Mouse (Mus musculus): ENCODE results near the gene 1700013F07Rik. TPM values are rescaled to one million over a fixed set of nuclear protein-coding genes. Genes with fewer than 3 reads are reported as not detected.
"Not testable (repeated sequence)": the region's sequence is repeated elsewhere in the genome, so short reads cannot be mapped to it uniquely, and the experiment has no call there.

1700013F07Rik gene
- total and polyA plus RNA-seq, 3 experiments, result not detected

DNA sequence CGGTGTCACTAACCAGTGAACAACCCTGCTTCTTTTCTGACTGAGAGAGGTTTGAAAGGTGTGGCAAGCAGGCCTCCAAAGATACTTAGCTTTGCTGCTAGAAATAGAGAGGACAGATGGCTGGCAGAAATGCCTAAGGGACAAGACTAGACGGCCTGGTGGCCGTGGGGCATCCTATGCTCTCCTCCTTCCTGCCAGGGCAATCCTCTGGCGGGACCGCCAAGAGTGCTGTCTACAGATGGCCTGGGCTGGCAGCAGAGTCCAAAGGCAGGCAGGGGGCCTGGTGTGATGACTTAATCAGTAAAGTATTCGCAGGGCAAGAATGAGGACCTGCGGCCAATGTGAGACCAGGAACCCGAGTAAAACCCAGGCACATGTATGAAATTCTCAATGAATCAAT is 34.1 kb upstream of the 1700013F07Rik start:
- Histone ChIP-seq H3K27me3 (ENCODE audit: insufficient read depth, low read length) (peaks cover 30% of the 10 kb centered on the region), H3K4me1 (ENCODE audit: insufficient read depth, low read depth, low read length) (no peaks in the 10 kb centered on the region), H3K9me3 (replicated peaks) (no peaks in the 10 kb centered on the region), H3K36me3 (replicated peaks) (no peaks in the 10 kb centered on the region), H3K4me3 (ENCODE audit: low read depth, low read length) (no peak overlapping the region)
- DNase-seq (ENCODE audit: low spot score), result no peak
- TF ChIP-seq CTCF (IDR thresholded peaks at IDR 0.05; ENCODE audit: low read depth, low read length) (no peak), TAL1 (conservative IDR thresholded peaks at IDR 0.05; ENCODE audit: low read depth, low read length) (no peak), GATA1 (IDR thresholded peaks at IDR 0.05; ENCODE audit: borderline replicate concordance, low read length) (no peak), GATA2 (IDR thresholded peaks at IDR 0.05; ENCODE audit: borderline replicate concordance, low read depth, low read length) (no peak), POLR2AphosphoS5 (IDR thresholded peaks at IDR 0.05; ENCODE audit: insufficient replicate concordance, low read depth, low read length) (no peak)
- ATAC-seq (ENCODE audit: extremely low read depth, insufficient number of reproducible peaks, low FRiP score, poor library complexity, severe bottlenecking), result no peak

DNA sequence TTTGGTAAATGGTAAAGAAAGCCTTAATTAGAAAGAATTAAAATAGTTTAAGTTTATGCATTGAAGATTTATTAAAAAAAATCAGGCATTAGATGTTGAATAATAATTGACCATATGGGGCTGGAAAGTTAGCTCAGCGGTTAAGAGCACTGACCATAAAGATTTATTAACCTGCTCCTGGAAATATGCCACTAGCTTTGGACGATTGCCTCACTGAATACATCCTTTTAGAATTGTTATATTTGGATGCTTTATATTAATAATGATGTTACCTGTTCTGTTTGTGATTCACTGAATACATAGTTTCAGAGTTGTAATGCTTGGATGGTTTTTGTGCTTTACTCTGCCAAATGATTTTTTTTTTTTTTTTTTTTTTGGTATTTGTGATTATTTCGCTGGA is 32.5 kb upstream of the 1700013F07Rik start:
- H3K36me3 ChIP-seq (replicated peaks); H3K4me3 ChIP-seq (ENCODE audit: low read depth, low read length); H3K4me1 ChIP-seq (ENCODE audit: insufficient read depth, low read depth, low read length); ATAC-seq (ENCODE audit: extremely low read depth, insufficient number of reproducible peaks, low FRiP score, poor library complexity, severe bottlenecking); DNase-seq (ENCODE audit: low spot score); H3K9me3 ChIP-seq (replicated peaks): not testable (repeated sequence)
- peaks cover 33% of the 10 kb centered on the region for H3K27me3 ChIP-seq (ENCODE audit: insufficient read depth, low read length)

DNA sequence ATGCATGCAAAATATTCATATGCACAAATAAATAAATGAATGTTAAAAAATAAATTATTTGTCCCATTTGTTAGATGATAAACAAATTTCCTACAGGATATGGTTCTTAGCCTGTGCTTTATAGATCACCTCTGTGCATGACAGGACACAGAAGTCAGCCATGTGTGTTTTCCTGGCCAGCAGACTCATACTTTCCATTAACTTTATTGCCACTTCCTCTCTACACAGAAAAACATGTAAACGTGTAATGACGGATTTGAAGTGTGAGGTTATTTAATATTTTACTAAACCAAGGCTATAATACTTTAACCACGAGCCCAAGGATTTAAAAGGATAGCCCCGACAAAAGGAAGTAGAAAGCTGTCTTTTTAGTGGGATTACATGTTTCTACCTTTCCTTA is 30.0 kb upstream of the 1700013F07Rik start:
- ATAC-seq (ENCODE audit: extremely low read depth, insufficient number of reproducible peaks, low FRiP score, poor library complexity, severe bottlenecking) (no peak), DNase-seq (ENCODE audit: low spot score) (no peak)
- H3K9me3 ChIP-seq (replicated peaks), result no peaks in the 10 kb centered on the region
- no peak overlapping the region for H3K4me3 ChIP-seq (ENCODE audit: low read depth, low read length)
- TF ChIP-seq GATA1 (IDR thresholded peaks at IDR 0.05; ENCODE audit: borderline replicate concordance, low read length) (no peak), CTCF (IDR thresholded peaks at IDR 0.05; ENCODE audit: low read depth, low read length) (no peak), TAL1 (conservative IDR thresholded peaks at IDR 0.05; ENCODE audit: low read depth, low read length) (no peak), POLR2AphosphoS5 (IDR thresholded peaks at IDR 0.05; ENCODE audit: insufficient replicate concordance, low read depth, low read length) (no peak), GATA2 (IDR thresholded peaks at IDR 0.05; ENCODE audit: borderline replicate concordance, low read depth, low read length) (no peak)
- peaks cover 30% of the 10 kb centered on the region for H3K27me3 ChIP-seq (ENCODE audit: insufficient read depth, low read length)
- no peaks in the 10 kb centered on the region for H3K4me1 ChIP-seq (ENCODE audit: insufficient read depth, low read depth, low read length)
- no peaks in the 10 kb centered on the region for H3K36me3 ChIP-seq (replicated peaks)

DNA sequence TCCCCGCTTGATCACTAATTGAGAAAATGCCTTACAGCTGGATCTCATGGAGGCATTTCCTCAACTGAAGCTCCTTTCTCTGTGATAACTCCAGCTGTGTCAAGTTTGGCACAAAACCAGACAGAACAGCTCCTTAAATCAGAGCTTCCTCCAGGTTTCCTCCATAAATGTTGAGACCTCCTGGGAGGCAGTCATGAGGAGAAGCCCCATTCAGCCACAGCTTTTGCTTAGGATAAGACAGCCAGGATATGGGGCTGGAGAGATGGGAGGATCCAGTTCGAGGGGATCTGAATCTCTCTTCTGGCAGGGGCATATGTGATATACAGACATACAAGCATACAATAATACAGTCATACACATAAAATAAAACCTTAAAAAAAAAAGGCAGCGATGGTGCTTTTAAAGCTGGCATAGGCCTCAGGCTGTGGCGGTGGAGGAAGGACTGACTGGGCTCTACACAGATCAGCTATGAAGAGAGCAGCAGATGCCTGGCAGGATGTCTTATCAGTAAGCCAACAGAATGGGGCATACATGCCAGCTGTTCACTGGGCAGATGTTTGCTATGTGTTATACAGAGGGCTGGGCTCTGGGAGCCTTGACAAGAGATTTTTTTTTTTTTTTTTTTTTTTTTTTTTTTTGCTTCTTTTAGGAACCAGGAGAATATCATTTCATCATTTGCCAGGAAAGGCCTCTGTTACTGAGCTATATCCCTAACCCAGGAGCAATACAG is 25.0 kb upstream of the 1700013F07Rik start:
- DNase-seq (ENCODE audit: low spot score) (no peak), ATAC-seq (ENCODE audit: extremely low read depth, insufficient number of reproducible peaks, low FRiP score, poor library complexity, severe bottlenecking) (no peak)
- TF ChIP-seq TAL1 (conservative IDR thresholded peaks at IDR 0.05; ENCODE audit: low read depth, low read length), result no peak
- TF ChIP-seq CTCF (IDR thresholded peaks at IDR 0.05; ENCODE audit: low read depth, low read length), result no peak
- no peak for TF ChIP-seq POLR2AphosphoS5 (IDR thresholded peaks at IDR 0.05; ENCODE audit: insufficient replicate concordance, low read depth, low read length)
- TF ChIP-seq GATA2 (IDR thresholded peaks at IDR 0.05; ENCODE audit: borderline replicate concordance, low read depth, low read length), result no peak
- TF ChIP-seq GATA1 (IDR thresholded peaks at IDR 0.05; ENCODE audit: borderline replicate concordance, low read length), result no peak

DNA sequence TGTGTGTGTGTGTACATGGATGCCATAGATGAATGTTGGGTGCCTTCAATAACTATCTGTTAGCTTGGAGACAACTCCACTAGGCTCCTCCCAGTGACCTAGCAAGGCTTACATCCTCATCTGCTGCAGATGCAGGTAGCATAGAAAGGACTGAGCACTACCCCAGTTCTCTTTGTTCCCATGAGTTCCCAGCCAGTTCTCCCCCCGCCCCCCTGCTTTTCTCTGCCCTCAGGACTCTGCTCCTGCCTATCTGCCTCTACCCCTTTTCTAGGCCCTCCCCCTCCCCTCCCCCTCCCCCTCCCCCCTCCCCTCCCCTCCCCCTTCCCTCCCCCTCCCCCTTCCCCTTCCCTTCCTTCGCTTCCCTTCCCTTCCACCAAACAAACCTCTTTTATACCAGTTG is 23.8 kb upstream of the 1700013F07Rik start:
- no peaks in the 10 kb centered on the region for H3K36me3 ChIP-seq (replicated peaks)
- H3K4me3 ChIP-seq (ENCODE audit: low read depth, low read length), result no peak overlapping the region
- DNase-seq (ENCODE audit: low spot score), result no peak
- ATAC-seq (ENCODE audit: extremely low read depth, insufficient number of reproducible peaks, low FRiP score, poor library complexity, severe bottlenecking), result no peak
- H3K4me1 ChIP-seq (ENCODE audit: insufficient read depth, low read depth, low read length), result no peaks in the 10 kb centered on the region
- TF ChIP-seq POLR2AphosphoS5 (IDR thresholded peaks at IDR 0.05; ENCODE audit: insufficient replicate concordance, low read depth, low read length) (no peak), TAL1 (conservative IDR thresholded peaks at IDR 0.05; ENCODE audit: low read depth, low read length) (no peak), CTCF (IDR thresholded peaks at IDR 0.05; ENCODE audit: low read depth, low read length) (no peak), GATA2 (IDR thresholded peaks at IDR 0.05; ENCODE audit: borderline replicate concordance, low read depth, low read length) (no peak), GATA1 (IDR thresholded peaks at IDR 0.05; ENCODE audit: borderline replicate concordance, low read length) (no peak)
- no peaks in the 10 kb centered on the region for H3K9me3 ChIP-seq (replicated peaks)
- H3K27me3 ChIP-seq (ENCODE audit: insufficient read depth, low read length), result peaks cover 23% of the 10 kb centered on the region

More for the DNA sequence above, 25.0 kb upstream of the 1700013F07Rik start:
- H3K4me1 ChIP-seq (ENCODE audit: insufficient read depth, low read depth, low read length), result no peaks in the 10 kb centered on the region
- no peaks in the 10 kb centered on the region for H3K36me3 ChIP-seq (replicated peaks)
- H3K9me3 ChIP-seq (replicated peaks), result no peaks in the 10 kb centered on the region
- H3K27me3 ChIP-seq (ENCODE audit: insufficient read depth, low read length), result peaks cover 29% of the 10 kb centered on the region
- no peak overlapping the region for H3K4me3 ChIP-seq (ENCODE audit: low read depth, low read length)

DNA sequence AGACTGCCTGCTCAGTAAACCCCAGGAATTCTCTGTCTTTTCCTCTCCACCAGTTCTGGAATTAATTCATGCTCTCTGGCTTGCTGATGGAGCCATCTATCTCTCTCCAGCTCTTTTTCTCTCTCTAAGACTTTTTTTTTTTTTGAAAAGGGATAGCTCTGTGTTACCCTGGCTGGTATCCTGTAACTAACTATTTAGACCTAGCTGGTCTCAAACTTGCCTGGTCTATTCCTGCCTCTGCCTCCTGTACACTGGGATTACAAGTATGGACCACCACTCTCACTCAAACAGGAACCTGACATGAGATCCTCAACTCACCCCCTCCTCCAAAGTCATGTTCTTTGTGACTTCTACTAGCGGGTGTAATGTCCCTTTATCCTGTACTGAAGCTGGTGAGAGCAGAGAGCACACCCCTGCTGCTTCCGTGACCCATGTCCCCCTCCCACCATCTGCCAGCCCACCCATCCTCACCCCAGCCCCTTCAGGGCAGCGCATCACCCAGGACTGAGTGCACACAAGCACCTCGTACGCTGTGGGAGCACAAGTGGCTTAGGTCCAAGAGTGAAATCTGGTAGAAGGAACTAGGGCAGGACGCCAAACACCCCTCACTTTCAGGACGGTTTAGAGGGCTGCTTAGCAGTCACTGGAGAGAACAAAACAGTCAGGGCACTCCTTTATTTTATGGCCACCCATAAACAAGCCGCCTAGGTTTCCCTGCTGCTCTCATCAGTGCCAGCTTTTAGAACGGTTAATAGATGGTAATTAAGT is 23.1 kb upstream of the 1700013F07Rik start:
- TF ChIP-seq POLR2AphosphoS5 (IDR thresholded peaks at IDR 0.05; ENCODE audit: insufficient replicate concordance, low read depth, low read length) (no peak), GATA1 (IDR thresholded peaks at IDR 0.05; ENCODE audit: borderline replicate concordance, low read length) (no peak), CTCF (IDR thresholded peaks at IDR 0.05; ENCODE audit: low read depth, low read length) (no peak), TAL1 (conservative IDR thresholded peaks at IDR 0.05; ENCODE audit: low read depth, low read length) (no peak), GATA2 (IDR thresholded peaks at IDR 0.05; ENCODE audit: borderline replicate concordance, low read depth, low read length) (no peak)
- no peak overlapping the region for H3K4me3 ChIP-seq (ENCODE audit: low read depth, low read length)
- H3K36me3 ChIP-seq (replicated peaks), result no peaks in the 10 kb centered on the region
- DNase-seq (ENCODE audit: low spot score) (no peak), ATAC-seq (ENCODE audit: extremely low read depth, insufficient number of reproducible peaks, low FRiP score, poor library complexity, severe bottlenecking) (no peak)
- peaks cover 20% of the 10 kb centered on the region for H3K27me3 ChIP-seq (ENCODE audit: insufficient read depth, low read length)
- H3K9me3 ChIP-seq (replicated peaks), result no peaks in the 10 kb centered on the region
- no peaks in the 10 kb centered on the region for H3K4me1 ChIP-seq (ENCODE audit: insufficient read depth, low read depth, low read length)

Measured in G1E (cell line).